Mouse (Mus musculus) heart, embryonic 13.5 days (tissue): ENCODE measurements at regions not wholly inside any gene's neighbourhood (a gene's known extent, or its start where the extent isn't known, plus 50 kb on each side); places are given as distances from the start of the nearest gene placed in this dataset.

Source experiments
- ATAC-seq: fragments of 200-750 bp; cut with Nextera tagmentation; 2 replicates; pipeline ENCODE4 v1.8.0; 2017; ENCODE audit warnings: moderate TSS enrichment; ENCODE audit not compliant: insufficient number of reproducible peaks, low FRiP score, low TSS enrichment; ENCODE audit errors: extremely low read depth
- H3K27ac ChIP-seq: fragments of 300-500 bp; sonication (generic); replicated peaks from 2 replicates; pipeline ENCODE4 v1.5.1; 2015; ENCODE audit warnings: moderate library complexity, mild to moderate bottlenecking, inconsistent platforms
- H3K27me3 ChIP-seq: fragments of 300-500 bp; sonication (generic); replicated peaks from 2 replicates; pipeline ENCODE4 v1.6.1; 2015; ENCODE audit warnings: mild to moderate bottlenecking, inconsistent platforms
- H3K36me3 ChIP-seq: fragments of 300-500 bp; sonication (generic); 2 replicates; pipeline ENCODE4 v1.6.1; 2015; ENCODE audit warnings: mild to moderate bottlenecking, inconsistent platforms
- H3K4me1 ChIP-seq: fragments of 300-500 bp; sonication (generic); 2 replicates; pipeline ENCODE4 v1.6.1; 2015; ENCODE audit warnings: inconsistent platforms
- H3K4me2 ChIP-seq: fragments of 300-500 bp; sonication (generic); 2 replicates; pipeline ENCODE4 v1.6.1; 2015; ENCODE audit warnings: inconsistent platforms, mild to moderate bottlenecking, moderate library complexity
- H3K4me3 ChIP-seq: fragments of 300-500 bp; sonication (generic); 2 replicates; pipeline ENCODE4 v1.5.1; 2015; ENCODE audit warnings: moderate library complexity, mild to moderate bottlenecking, inconsistent platforms
- H3K9ac ChIP-seq: fragments of 300-500 bp; sonication (generic); 2 replicates; pipeline ENCODE4 v1.6.1; 2015; ENCODE audit warnings: inconsistent platforms, mild to moderate bottlenecking, moderate library complexity
- H3K9me3 ChIP-seq: fragments of 300-500 bp; sonication (generic); 2 replicates; pipeline ENCODE4 v1.6.1; 2016; ENCODE audit warnings: inconsistent platforms
- WGBS: fragments of 180-500 bp; shearing (Covaris S2); methylation state at CpG from one replicate; pipeline ENCODE4 v1.1.7; 2015; ENCODE audit warnings: mixed read lengths; 5-methylcytosine and 5-hydroxymethylcytosine counted together

DNA sequence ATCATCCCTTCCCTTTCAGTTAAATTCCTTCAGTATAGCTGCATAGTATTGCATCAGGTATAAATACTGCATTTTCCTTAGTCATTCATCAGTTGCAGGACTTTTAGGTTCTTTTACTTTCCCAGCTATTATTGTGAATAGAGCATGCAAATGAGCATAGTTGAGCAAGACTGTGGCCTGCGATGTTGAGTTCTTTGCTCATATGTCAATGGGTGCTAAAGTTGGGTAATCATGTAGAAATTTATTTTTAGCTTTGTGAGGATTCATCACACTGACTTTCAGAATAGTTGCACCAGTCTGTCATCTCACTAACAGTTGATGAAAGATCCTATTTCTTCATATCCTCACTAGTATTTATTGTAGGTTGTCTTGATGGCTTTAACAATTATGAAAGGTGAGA lies 380.3 kb upstream of the Arrdc3 start:
- Histone ChIP-seq H3K27ac (no peak overlapping the region), H3K36me3 (no peaks in the 10 kb centered on the region), H3K4me1 (no peaks in the 10 kb centered on the region), H3K27me3 (no peaks in the 10 kb centered on the region), H3K4me3 (no peak overlapping the region), H3K9me3 (no peaks in the 10 kb centered on the region), H3K9ac (no peak overlapping the region), H3K4me2 (no peak overlapping the region)
- ATAC-seq: no peak
- 72% methylated on average over 1 of the region's 1 CpGs for WGBS

DNA sequence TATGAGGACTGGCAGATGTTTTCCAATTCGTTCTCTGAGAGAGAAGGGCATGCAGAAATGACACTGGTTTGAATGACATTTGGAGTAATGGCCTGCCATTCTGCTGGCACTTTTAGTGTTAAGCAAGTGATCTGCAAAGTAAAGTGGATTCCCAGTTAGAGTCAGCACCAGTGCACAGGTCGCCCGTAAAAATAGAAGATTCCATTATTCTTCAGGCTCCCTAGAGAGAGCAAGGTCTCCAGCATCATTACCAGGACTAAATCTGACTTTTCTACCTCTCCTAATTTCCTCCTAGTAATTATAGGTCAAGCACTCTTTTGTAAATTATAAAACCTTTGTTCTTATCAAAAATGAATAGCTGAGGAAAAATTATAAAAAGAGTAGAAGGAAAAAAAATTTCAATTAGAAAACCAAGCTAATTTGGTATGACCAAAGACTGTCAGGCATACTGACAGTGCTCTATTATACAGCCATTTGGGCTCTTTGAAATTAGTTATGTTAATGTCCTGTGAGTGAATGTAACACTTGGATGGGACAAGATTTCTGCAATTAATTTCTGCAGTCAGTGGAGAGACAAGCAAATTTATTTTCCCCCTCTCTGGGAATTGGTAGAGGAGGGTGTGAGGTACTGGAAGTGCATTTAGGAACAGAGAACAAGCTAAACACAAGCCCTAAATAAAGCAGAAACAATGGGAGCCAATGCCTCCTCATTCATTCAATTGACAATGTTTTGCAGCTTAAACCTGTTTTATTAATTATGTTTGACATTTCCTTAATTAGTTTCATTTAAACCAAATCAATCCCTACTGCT lies 368.8 kb upstream of the Arrdc3 start:
- no peak overlapping the region for H3K27ac ChIP-seq
- no peaks in the 10 kb centered on the region; the same call in 1 of the 2 replicates for H3K27me3 ChIP-seq
- H3K9me3 ChIP-seq: no peaks in the 10 kb centered on the region
- 63% methylated on average over 3 of the region's 3 CpGs for WGBS
- H3K36me3 ChIP-seq: no peaks in the 10 kb centered on the region
- ATAC-seq: no peak
- no peak overlapping the region for H3K4me3 ChIP-seq
- no peaks in the 10 kb centered on the region for H3K4me1 ChIP-seq
- H3K9ac ChIP-seq: no peak overlapping the region
- H3K4me2 ChIP-seq: no peak overlapping the region

DNA sequence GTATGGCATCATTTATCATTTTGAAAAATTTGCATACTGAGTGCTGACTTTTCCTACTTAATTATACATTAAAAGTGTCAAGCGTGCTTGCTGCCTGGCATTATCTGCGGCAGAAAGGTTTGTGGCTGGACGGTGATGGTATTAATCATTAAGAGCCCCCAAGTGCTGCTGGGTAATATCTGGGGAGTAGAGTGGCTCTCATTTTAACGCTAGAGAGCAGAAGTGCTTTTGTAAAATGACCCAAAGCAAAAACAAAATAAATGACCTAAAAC lies 368.3 kb upstream of the Arrdc3 start:
- no peaks in the 10 kb centered on the region for H3K4me1 ChIP-seq
- H3K9me3 ChIP-seq: no peaks in the 10 kb centered on the region
- 70% methylated on average over 4 of the region's 4 CpGs for WGBS
- H3K9ac ChIP-seq: no peak overlapping the region
- no peaks in the 10 kb centered on the region; the same call in 1 of the 2 replicates for H3K27me3 ChIP-seq
- no peak for ATAC-seq
- no peak overlapping the region for H3K4me3 ChIP-seq
- no peaks in the 10 kb centered on the region for H3K36me3 ChIP-seq
- H3K4me2 ChIP-seq: no peak overlapping the region
- H3K27ac ChIP-seq: no peak overlapping the region

DNA sequence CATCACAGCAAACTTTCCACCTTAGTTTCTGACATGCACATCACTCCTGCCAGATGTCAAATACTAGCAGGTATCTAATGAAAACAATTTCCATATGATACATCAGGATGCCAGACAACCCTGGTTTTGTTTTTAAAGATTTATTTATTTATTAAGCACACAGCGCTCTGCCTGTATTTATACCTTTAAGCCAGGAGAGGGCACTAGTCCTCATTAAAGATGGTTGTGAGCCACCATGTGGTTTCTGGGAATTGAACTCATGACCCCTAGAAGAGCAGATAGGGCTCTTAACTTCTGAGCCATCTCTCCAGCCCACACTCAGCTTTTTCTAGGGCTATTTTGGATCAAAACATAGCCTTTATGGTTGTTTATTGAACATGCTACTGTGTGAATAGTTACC lies 364.3 kb upstream of the Arrdc3 start:
- Histone ChIP-seq H3K9ac (no peak overlapping the region), H3K4me1 (no peaks in the 10 kb centered on the region), H3K9me3 (no peaks in the 10 kb centered on the region), H3K4me3 (no peak overlapping the region), H3K36me3 (no peaks in the 10 kb centered on the region), H3K27me3 (no peaks in the 10 kb centered on the region; the same call in 1 of the 2 replicates), H3K4me2 (no peak overlapping the region), H3K27ac (no peak overlapping the region)
- ATAC-seq: no peak
- 56% methylated on average over 1 of the region's 1 CpGs for WGBS

DNA sequence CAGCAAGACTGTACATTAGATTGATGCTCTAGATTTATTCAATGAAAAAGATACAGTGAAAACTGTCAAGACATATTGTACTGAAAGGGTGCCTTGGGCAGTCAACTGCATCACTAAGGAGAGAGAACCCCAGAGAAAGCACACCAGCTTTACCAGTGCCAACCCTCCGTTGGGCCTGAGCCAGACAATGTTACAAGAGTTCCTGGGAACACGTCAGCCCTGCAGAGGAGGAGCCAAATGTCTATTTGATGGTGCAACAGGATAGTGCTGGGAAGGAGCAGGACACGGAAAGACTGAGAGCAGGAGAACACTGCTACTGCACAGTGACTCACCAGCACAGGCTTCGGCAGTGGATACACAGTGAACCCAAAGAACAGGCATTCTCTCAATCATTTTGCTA lies 363.4 kb upstream of the Arrdc3 start:
- no peak overlapping the region for H3K27ac ChIP-seq
- 46% methylated on average over 4 of the region's 4 CpGs for WGBS
- no peak for ATAC-seq
- H3K27me3 ChIP-seq: no peaks in the 10 kb centered on the region; the same call in 1 of the 2 replicates
- no peaks in the 10 kb centered on the region for H3K9me3 ChIP-seq
- no peaks in the 10 kb centered on the region for H3K4me1 ChIP-seq
- no peaks in the 10 kb centered on the region for H3K36me3 ChIP-seq
- H3K4me2 ChIP-seq: no peak overlapping the region
- no peak overlapping the region for H3K9ac ChIP-seq
- H3K4me3 ChIP-seq: no peak overlapping the region

DNA sequence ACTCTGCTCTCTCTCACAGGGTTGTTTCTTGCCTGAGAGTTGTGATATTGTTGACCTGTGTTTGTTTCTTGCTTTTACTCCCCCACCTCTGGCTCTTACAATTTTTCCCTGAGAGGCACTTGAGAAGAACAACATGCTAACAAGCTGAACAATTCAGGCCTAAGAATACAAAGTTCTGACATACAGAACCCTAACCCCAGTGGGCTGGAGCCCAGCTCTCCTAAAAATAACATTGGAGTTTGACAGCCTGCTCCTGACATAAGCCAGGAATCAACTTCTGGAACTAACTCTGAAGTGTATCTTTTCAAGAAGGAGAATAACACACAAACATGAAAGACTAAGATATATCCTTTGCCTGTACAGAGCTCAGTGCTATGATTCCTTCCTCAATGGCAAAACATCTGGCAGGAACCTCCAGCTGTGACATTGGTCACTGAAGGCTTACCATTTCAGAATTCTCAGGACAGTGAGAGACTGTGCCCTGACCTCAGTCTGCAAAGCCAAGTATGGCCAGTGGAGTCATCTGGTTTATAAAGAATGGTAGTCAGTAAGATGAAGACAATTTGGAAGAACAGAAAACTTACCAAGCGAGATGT lies 347.3 kb upstream of the Arrdc3 start:
- Histone ChIP-seq H3K4me1 (peaks cover 16% of the 10 kb centered on the region), H3K36me3 (no peaks in the 10 kb centered on the region), H3K27me3 (no peaks in the 10 kb centered on the region), H3K27ac (peak overlapping the region; percentile 73), H3K9me3 (no peaks in the 10 kb centered on the region), H3K4me3 (no peak overlapping the region), H3K4me2 (no peak overlapping the region), H3K9ac (no peak overlapping the region)
- 70% methylated on average over 1 of the region's 1 CpGs for WGBS
- 0 out of 2 replicates have a peak, but pooled peaks have one; percentile 51 for ATAC-seq

DNA sequence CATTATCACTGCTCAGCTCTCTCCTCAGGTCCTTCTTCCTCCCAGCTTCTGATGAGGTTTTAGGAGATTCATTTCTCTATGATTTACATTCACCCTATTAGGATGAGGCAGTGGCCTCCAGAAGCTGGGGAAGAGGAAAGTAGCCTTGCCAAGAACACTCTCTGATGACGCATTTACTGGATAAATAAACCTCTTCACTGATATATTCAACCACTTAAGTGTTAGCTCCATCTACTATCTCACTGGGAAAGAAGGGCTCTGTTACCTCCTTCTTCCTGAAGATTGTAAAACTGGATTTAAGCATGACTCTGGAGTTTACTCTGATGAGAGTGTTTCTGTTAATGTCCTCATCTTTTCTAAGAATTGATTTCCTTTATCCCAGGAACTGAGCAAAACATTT lies 338.2 kb upstream of the Arrdc3 start:
- Histone ChIP-seq H3K4me2 (no peak overlapping the region), H3K36me3 (no peaks in the 10 kb centered on the region), H3K9me3 (no peaks in the 10 kb centered on the region), H3K9ac (no peak overlapping the region), H3K27ac (0 out of 2 replicates have a peak overlapping the region, but pooled peaks have one; percentile 2), H3K27me3 (no peaks in the 10 kb centered on the region), H3K4me3 (no peak overlapping the region), H3K4me1 (no peaks in the 10 kb centered on the region)
- no peak for ATAC-seq
- 35% methylated on average over 1 of the region's 1 CpGs for WGBS

DNA sequence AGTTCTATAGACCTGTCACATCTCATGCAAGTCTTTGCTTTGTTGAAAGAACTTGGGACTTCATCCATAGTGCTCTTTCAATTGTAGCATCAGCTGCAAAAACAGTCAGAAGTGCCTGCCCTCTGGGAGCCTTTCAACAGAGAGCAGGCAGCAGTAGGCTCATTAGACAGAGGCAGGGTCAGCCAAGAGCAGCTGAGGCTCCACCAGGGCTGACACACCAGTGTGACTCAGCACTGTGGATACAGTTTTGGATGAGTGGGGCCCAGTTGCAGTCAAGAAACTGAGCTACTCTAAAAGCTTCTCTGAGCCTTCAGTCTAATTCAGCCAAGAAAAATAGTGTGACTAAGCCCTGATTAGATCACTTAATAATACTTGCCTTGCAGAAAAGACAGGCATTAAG lies 326.0 kb upstream of the Arrdc3 start:
- no peaks in the 10 kb centered on the region for H3K9me3 ChIP-seq
- no peak overlapping the region for H3K9ac ChIP-seq
- no peak overlapping the region for H3K27ac ChIP-seq
- no peak overlapping the region for H3K4me2 ChIP-seq
- H3K4me3 ChIP-seq: no peak overlapping the region
- no peaks in the 10 kb centered on the region for H3K27me3 ChIP-seq
- H3K36me3 ChIP-seq: no peaks in the 10 kb centered on the region
- peaks cover 4% of the 10 kb centered on the region; the same call in 1 of the 2 replicates for H3K4me1 ChIP-seq
- ATAC-seq: peak; percentile 19; the same call in 1 of the 2 replicates
